Mouse (Mus musculus) heart, adult 2 months (tissue): Measurements from ENCODE around the gene Zfp185.

Source experiments
- CTCF ChIP-seq: fragments of 200-600 bp; IDR thresholded peaks from 2 replicates; pipeline ENCODE4 v1.8.1; 2022; ENCODE audit warnings: antibody characterized with exemption, mild to moderate bottlenecking, moderate library complexity
- POLR2A ChIP-seq: fragments of 200-500 bp; IDR thresholded peaks from 2 replicates; pipeline ENCODE4 v1.6.1; 2011; ENCODE audit warnings: mild to moderate bottlenecking, low read depth, low read length, control low read depth; ENCODE audit not compliant: insufficient read depth

DNA sequence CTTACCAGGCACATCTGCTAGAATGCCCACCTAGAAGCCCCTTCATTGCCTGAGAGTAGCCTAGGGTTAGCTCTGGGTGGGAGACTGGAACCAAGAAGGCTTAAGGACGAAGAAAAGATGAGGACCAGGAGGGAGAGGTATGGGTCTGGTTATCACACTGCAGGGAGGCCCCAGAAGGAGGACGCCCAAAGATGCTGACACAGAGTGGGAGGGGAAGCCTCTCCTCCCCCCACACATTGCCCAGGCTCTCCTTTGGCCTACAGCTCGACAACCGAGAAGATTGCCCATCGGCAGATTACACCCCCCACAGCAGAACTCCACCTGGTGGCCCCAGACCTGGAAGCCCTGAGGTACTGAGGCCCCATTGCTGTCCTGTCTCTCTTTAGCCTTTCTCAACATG is 16.0 kb downstream of the Zfp185 start:
- no peak for TF ChIP-seq CTCF
- no peak for TF ChIP-seq POLR2A
